Mouse (Mus musculus): ENCODE measurements around the gene Jazf1. TPM values are rescaled to one million over a fixed set of nuclear protein-coding genes. Genes with fewer than 3 reads are reported as not detected.
A peak's percentile ranks its signal among the peaks of the same experiment; 100 is the strongest.

Jazf1 gene
- polyA plus RNA-seq, 1 experiment: 7.3 TPM

GRCm38 (mm10) chr6:52956131-52956530, 112.3 kb downstream of the Jazf1 start:
- no peak for DNase-seq (ENCODE audit: low spot score)

DNA sequence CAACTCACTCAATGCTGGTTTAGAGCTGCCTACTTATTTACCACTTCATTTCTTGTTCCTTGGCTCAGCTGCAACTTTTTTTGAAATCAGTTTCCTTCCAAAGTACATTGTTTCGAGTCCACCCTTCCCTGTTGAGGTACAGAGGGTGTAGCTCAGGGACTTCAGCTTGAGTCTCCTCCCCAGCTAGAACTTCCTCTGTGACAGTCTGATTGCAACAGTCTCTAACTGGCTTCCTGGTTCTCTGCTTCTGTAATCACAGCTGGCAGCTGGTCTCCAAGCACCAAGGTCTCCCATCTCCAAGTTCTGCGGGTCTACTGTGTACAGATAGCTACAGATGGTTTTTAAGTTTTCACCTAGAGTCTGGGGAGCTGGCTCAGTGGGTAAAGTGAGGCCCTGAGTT, 113.1 kb downstream of the Jazf1 start:
- no peak for DNase-seq (ENCODE audit: low spot score)

DNA sequence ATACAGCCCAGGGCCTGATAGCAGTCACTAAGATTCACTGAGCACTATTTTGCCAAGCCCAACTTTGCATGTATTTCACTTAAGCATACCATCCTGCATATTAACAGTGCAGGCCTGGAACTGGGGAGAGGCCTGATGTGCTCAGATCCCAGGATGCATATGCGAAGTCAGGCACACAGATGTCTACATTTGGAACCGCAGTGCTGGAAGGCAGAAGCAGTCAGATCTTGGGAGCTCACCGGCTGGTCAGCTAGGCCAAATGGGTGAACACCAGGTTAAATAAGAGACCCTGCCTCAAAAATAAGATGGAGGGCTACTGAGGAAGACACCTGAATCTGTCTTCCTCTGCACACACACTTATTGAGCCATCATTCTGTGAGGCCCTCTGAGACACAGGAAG, 113.6 kb downstream of the Jazf1 start:
- DNase-seq (ENCODE audit: low spot score): no peak

DNA sequence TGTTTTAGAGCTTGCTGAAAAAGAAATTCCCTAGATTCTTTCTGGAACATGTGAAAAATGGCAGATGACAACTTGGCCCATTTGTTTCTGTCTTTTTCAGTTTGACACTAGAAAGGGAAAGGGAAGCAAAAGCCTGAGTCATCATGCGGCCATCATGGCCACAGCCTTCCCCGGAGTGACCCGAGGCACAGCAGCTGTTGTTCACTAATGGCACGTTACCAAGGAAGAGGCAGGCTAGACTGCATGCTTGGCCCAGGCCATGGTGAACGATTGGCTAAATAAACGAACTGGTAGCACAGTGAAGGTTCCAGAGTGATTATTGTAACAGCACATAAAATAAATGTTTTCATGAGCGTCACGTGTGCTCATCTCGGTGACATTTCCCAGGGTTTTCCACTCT, 114.0 kb downstream of the Jazf1 start:
- no peak for DNase-seq (ENCODE audit: low spot score)

GRCm38 (mm10) chr6:52952526-52952900, 115.9 kb downstream of the Jazf1 start:
- DNase-seq (ENCODE audit: low spot score): no peak

DNA sequence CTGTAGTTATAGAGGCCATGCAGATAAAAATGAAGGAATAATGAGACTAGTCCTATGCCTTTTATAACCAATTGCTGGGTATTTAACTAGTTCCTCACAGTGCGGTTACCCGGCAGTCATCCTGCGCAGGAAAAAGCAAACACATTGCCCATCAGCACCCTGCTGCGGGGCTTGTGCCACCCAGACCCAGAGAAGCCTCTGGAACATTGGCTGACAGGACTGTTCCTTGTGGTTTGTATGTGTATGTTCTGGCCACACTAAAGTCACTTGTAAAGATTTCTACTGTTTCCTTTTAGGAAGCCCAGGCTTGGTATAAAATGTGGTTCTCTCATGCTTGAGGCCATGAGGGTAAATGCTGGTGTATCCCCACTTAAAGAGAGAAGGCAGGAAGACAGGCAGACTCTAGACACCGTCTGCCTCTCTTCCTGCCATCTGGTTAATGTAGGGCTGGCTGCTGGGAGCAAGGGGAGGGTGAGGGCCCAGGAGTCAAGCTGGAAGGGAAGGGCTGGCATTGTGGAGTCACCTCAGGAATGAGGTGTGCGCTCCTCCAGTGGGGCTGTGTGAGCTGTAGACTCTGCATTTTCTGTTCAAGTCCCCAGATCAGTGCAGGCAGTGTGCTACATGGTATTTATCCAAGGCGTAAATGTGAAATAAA, 116.4 kb downstream of the Jazf1 start:
- DNase-seq (ENCODE audit: low spot score): no peak

- DNase-seq (ENCODE audit: low spot score): no peak
Measured at GRCm38 (mm10) chr6:52950371-52950770, 118.1 kb downstream of the Jazf1 start.

DNA sequence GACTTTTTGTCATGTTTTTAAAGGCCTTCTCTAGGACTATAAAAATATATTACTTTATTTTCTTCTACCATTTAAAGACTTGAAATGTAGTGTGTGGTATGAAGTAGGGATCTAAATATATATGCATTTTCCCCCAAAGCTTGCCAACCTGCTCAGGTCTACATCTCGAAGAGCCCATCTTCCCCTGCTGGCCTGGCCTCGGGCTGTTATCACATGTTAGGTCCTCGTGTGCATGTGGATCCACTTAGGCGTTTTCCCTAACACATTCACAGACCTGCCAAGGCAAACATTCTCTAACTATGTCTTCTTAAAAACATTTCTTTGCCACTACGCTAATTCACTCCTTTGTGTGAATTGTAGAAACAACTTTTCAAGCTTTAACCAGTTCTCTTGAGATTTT, 125.9 kb downstream of the Jazf1 start:
- no peak for DNase-seq (ENCODE audit: low spot score)

DNA sequence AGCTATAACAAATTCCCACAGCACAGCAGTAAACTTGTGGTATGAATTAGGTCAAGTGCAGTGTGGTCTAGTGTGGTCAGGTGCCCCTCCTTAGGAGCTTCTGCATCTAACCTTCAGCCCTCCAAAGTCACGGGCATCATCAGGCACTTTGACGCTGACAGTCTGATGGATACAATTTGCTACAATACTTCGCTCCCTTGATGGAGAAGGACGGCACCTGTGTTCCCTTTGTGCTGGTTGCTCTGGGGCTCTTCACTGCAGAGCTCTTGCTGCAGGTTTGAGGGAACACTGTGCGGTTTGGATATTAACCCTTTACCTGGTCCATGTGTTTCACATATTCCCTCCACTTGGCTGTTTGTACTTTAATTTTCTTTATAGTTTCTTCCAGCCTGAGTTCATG, 126.3 kb downstream of the Jazf1 start:
- DNase-seq (ENCODE audit: low spot score): no peak

- DNase-seq (ENCODE audit: low spot score): no peak
Measured at GRCm38 (mm10) chr6:52937916-52938315, 130.5 kb downstream of the Jazf1 start.

- DNase-seq (ENCODE audit: low spot score): no peak
Measured at GRCm38 (mm10) chr6:52936995-52937394, 131.4 kb downstream of the Jazf1 start.

GRCm38 (mm10) chr6:52934021-52934420, 134.4 kb downstream of the Jazf1 start:
- no peak for DNase-seq (ENCODE audit: low spot score)

GRCm38 (mm10) chr6:52932603-52933178, 135.7 kb downstream of the Jazf1 start:
- DNase-seq (ENCODE audit: low spot score): no peak

- no peak for DNase-seq (ENCODE audit: low spot score)
Measured at GRCm38 (mm10) chr6:52929358-52929757, 139.1 kb downstream of the Jazf1 start.

GRCm38 (mm10) chr6:52926947-52927346, 141.5 kb downstream of the Jazf1 start:
- DNase-seq (ENCODE audit: low spot score): no peak

GRCm38 (mm10) chr6:52925458-52926042, 142.9 kb downstream of the Jazf1 start:
- DNase-seq (ENCODE audit: low spot score): no peak

GRCm38 (mm10) chr6:52921248-52921647, 147.2 kb downstream of the Jazf1 start:
- no peak for DNase-seq (ENCODE audit: low spot score)

- no peak for DNase-seq (ENCODE audit: low spot score)
Measured at GRCm38 (mm10) chr6:52920719-52921118, 147.7 kb downstream of the Jazf1 start.

- no peak for DNase-seq (ENCODE audit: low spot score)
Measured at GRCm38 (mm10) chr6:52919442-52919841, 149.0 kb downstream of the Jazf1 start.

DNA sequence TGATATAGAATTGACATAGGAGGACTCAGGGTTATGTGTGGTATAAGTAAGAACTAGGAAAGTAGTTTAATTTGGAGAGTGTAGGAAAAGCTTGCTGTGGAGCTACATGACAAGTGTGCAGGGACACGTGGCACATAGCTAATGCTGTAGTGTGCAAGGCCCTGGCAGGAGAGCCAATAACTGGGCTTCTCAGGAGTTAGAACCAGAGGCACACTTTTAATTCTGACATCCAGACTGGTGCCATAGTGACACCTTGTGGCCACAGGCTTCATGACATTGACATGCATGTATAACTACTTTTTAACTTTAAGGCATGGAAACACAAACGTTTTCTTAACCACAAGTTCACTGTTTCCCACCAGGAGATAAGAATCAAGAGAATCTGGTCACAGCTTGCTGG, 149.5 kb downstream of the Jazf1 start:
- DNase-seq (ENCODE audit: low spot score): peak; percentile 53

- no peak for DNase-seq (ENCODE audit: low spot score)
Measured at GRCm38 (mm10) chr6:52917471-52917870, 151.0 kb downstream of the Jazf1 start.

DNA sequence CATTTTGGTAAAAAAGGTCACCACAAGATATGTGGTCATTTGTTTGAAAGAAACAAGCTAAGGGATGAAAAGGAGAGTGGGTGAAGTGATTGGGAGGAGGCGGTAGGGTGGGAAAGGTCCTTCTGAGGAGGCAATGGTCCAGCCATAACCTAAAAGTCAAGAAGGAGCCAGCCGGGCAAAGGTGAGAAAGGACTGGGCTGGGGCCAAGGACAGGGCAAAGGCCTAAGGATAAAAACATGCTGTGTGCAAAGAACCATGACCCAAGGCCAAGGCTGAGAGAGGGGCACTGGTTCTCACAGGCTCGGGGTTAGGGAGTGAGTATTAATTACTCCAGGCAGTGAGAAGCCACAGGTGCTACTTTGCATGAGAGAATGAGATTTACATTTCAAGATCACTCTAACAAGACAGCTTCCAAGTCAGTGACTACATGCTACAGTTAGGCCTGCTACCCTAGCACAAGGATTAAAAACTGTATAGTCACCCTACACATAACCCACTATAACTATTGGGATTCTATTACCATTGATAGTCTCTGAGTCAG, 151.5 kb downstream of the Jazf1 start:
- no peak for DNase-seq (ENCODE audit: low spot score)

- no peak for DNase-seq (ENCODE audit: low spot score)
Measured at GRCm38 (mm10) chr6:52914921-52915320, 153.5 kb downstream of the Jazf1 start.
